Mouse (Mus musculus): ENCODE results near the gene Klhl18.
"Not testable (repeated sequence)": the region's sequence is repeated elsewhere in the genome, so short reads cannot be mapped to it uniquely, and the experiment has no call there.

Klhl18 gene

GRCm38 (mm10) chr9:110419511-110420112 is 56.9 kb downstream of the Klhl18 start, which contains the start of gene Ngp:
Ngp (plus strand) TSS chr9:110419747.
- DNase-seq (ENCODE audit: low spot score) = no peak

GRCm38 (mm10) chr9:110413785-110414184 is 62.7 kb downstream of the Klhl18 start:
- DNase-seq (ENCODE audit: low spot score) = no peak

GRCm38 (mm10) chr9:110412926-110413325 is 63.6 kb downstream of the Klhl18 start:
- no peak for DNase-seq (ENCODE audit: low spot score)

- peak; percentile 48 for DNase-seq (ENCODE audit: low spot score)
These were observed 65.3 kb downstream of the Klhl18 start for GRCm38 (mm10) chr9:110410908-110411887.

GRCm38 (mm10) chr9:110408099-110408773 is 68.3 kb downstream of the Klhl18 start, which contains the start of gene Ptpn23:
Ptpn23 (minus strand) TSS chr9:110408213.
- peak; percentile 96 for DNase-seq (ENCODE audit: low spot score)

GRCm38 (mm10) chr9:110407311-110408098 is 69.0 kb downstream of the Klhl18 start:
- DNase-seq (ENCODE audit: low spot score) = peak; percentile 64

- not testable (repeated sequence) for DNase-seq (ENCODE audit: low spot score)
These were observed 73.3 kb downstream of the Klhl18 start for GRCm38 (mm10) chr9:110403240-110403639.

GRCm38 (mm10) chr9:110402731-110403130 is 73.8 kb downstream of the Klhl18 start:
- DNase-seq (ENCODE audit: low spot score) = no peak

- DNase-seq (ENCODE audit: low spot score) = peak; percentile 68
These were observed 75.8 kb downstream of the Klhl18 start for GRCm38 (mm10) chr9:110400650-110401049.

- DNase-seq (ENCODE audit: low spot score) = no peak
These were observed 83.2 kb downstream of the Klhl18 start for GRCm38 (mm10) chr9:110393295-110393694.

- DNase-seq (ENCODE audit: low spot score) = peak; percentile 45
These were observed 85.7 kb downstream of the Klhl18 start for GRCm38 (mm10) chr9:110390843-110391242.

- no peak for DNase-seq (ENCODE audit: low spot score)
These were observed 88.5 kb downstream of the Klhl18 start for GRCm38 (mm10) chr9:110388011-110388410.

GRCm38 (mm10) chr9:110384369-110384929 is 92.0 kb downstream of the Klhl18 start:
- DNase-seq (ENCODE audit: low spot score) = no peak

GRCm38 (mm10) chr9:110381292-110381691 is 95.2 kb downstream of the Klhl18 start:
- DNase-seq (ENCODE audit: low spot score) = no peak

GRCm38 (mm10) chr9:110380662-110381061 is 95.8 kb downstream of the Klhl18 start:
- peak; percentile 78 for DNase-seq (ENCODE audit: low spot score)

- no peak for DNase-seq (ENCODE audit: low spot score)
These were observed 97.1 kb downstream of the Klhl18 start for GRCm38 (mm10) chr9:110379361-110379760.

- DNase-seq (ENCODE audit: low spot score) = not testable (repeated sequence)
These were observed 98.8 kb downstream of the Klhl18 start for GRCm38 (mm10) chr9:110377655-110378054.

Measured in testis, postnatal 14 days (tissue).